Mouse (Mus musculus) stomach, postnatal 0 days (tissue): ENCODE data around the gene Noxred1. TPM values are rescaled to one million over a fixed set of nuclear protein-coding genes. Genes with fewer than 3 reads are reported as not detected.

Experiments used
- ATAC-seq: fragments of 200-750 bp; cut with Nextera tagmentation; 2 replicates; pipeline ENCODE4 v1.8.0; 2017; ENCODE audit not compliant: low FRiP score, low TSS enrichment
- DNase-seq: peaks from one replicate; pipeline ENCODE4 v3.0.0-alpha.2; 2016; ENCODE audit warnings: low spot score
- H3K27ac ChIP-seq: fragments of 300-500 bp; sonication (generic); replicated peaks from 2 replicates; pipeline ENCODE4 v1.5.1; 2014; ENCODE audit warnings: mild to moderate bottlenecking, control low read depth
- H3K27me3 ChIP-seq: fragments of 300-500 bp; sonication (generic); 2 replicates; pipeline ENCODE4 v1.6.1; 2014; ENCODE audit warnings: low read length; ENCODE audit not compliant: control insufficient read depth, insufficient read depth
- H3K36me3 ChIP-seq: fragments of 300-500 bp; sonication (generic); 2 replicates; pipeline ENCODE4 v1.6.1; 2014; ENCODE audit warnings: low read length, mixed read lengths; ENCODE audit not compliant: control insufficient read depth, insufficient read depth
- H3K4me1 ChIP-seq: fragments of 300-500 bp; sonication (generic); replicated peaks from 2 replicates; pipeline ENCODE4 v1.6.1; 2014; ENCODE audit warnings: antibody characterized with exemption; ENCODE audit not compliant: control insufficient read depth, insufficient read depth
- H3K4me2 ChIP-seq: fragments of 300-500 bp; sonication (generic); replicated peaks from 2 replicates; pipeline ENCODE4 v1.6.1; 2014; ENCODE audit warnings: low read depth, mild to moderate bottlenecking, control low read depth, moderate library complexity
- H3K4me3 ChIP-seq: fragments of 300-500 bp; sonication (generic); 2 replicates; pipeline ENCODE4 v1.5.1; 2014; ENCODE audit warnings: low read depth, low read length, control low read depth
- H3K9ac ChIP-seq: fragments of 300-500 bp; sonication (generic); 2 replicates; pipeline ENCODE4 v1.6.1; 2014; ENCODE audit warnings: mild to moderate bottlenecking, low read length, control low read depth, mixed read lengths
- H3K9me3 ChIP-seq: fragments of 300-500 bp; sonication (generic); 2 replicates; pipeline ENCODE4 v1.6.1; 2016; ENCODE audit warnings: low read length; ENCODE audit not compliant: control insufficient read depth
- CTCF ChIP-seq: IDR thresholded peaks from 2 replicates; pipeline ENCODE4 v1.5.1; 2016; ENCODE audit warnings: antibody characterized with exemption, low read depth, mild to moderate bottlenecking, moderate library complexity
- EP300 ChIP-seq: optimal IDR thresholded peaks from 2 replicates; pipeline ENCODE3; 2016; ENCODE audit warnings: antibody characterized with exemption
- WGBS: fragments of 180-500 bp; shearing (Covaris S2); extraction: QIAGEN DNeasy Blood & Tissue Kit; methylation state at CpG from one replicate; pipeline ENCODE4 v1.1.7; 2014; 5-methylcytosine and 5-hydroxymethylcytosine counted together
- polyA plus RNA-seq: library from polyadenylated mRNA; unstranded; fragments of >200 nt; fragmentation: Nextera tagmentation; extraction: Ambion mirVana; gene quantifications from 2 replicates; pipeline ENCODE4 v1.2.1, GENCODE M21; 2015

Noxred1 gene
- polyA plus RNA-seq, 1 experiment from 2014 or later, result 0.11 TPM

- H3K9ac ChIP-seq, result no peak overlapping the region
- peaks cover 26% of the 10 kb centered on the region for H3K36me3 ChIP-seq
- no peaks in the 10 kb centered on the region for H3K9me3 ChIP-seq
- no peaks in the 10 kb centered on the region for H3K27me3 ChIP-seq
- H3K4me3 ChIP-seq, result no peak overlapping the region
- DNase-seq (no peak), ATAC-seq (no peak)
- no peak for TF ChIP-seq EP300
- no peak overlapping the region for H3K27ac ChIP-seq
- 95% methylated on average over 6 of the region's 6 CpGs for WGBS
- no peak overlapping the region for H3K4me2 ChIP-seq
- no peaks in the 10 kb centered on the region for H3K4me1 ChIP-seq
Observed at GRCm38 (mm10) chr12:87253878-87254277, 15.3 kb upstream of the Noxred1 start.

- WGBS, result 81% methylated on average over 6 of the region's 6 CpGs
- no peaks in the 10 kb centered on the region for H3K4me1 ChIP-seq
- no peak overlapping the region for H3K4me2 ChIP-seq
- no peaks in the 10 kb centered on the region for H3K27me3 ChIP-seq
- peaks cover 24% of the 10 kb centered on the region for H3K36me3 ChIP-seq
- ATAC-seq (no peak), DNase-seq (no peak)
- H3K9ac ChIP-seq, result no peak overlapping the region
- H3K27ac ChIP-seq, result no peak overlapping the region
- no peak overlapping the region for H3K4me3 ChIP-seq
- no peaks in the 10 kb centered on the region for H3K9me3 ChIP-seq
- no peak for TF ChIP-seq CTCF
- no peak for TF ChIP-seq EP300
Observed at GRCm38 (mm10) chr12:87250161-87250560, 11.6 kb upstream of the Noxred1 start.

- Histone ChIP-seq H3K27me3 (no peaks in the 10 kb centered on the region), H3K27ac (no peak overlapping the region), H3K36me3 (peaks cover 15% of the 10 kb centered on the region), H3K4me3 (no peak overlapping the region), H3K9ac (no peak overlapping the region), H3K4me2 (no peak overlapping the region), H3K4me1 (no peaks in the 10 kb centered on the region), H3K9me3 (no peaks in the 10 kb centered on the region)
- DNase-seq (no peak), ATAC-seq (no peak)
- 78% methylated on average over 5 of the region's 5 CpGs for WGBS
- TF ChIP-seq EP300 (no peak), CTCF (no peak)
Observed at GRCm38 (mm10) chr12:87236882-87237483, 1.5 kb downstream of the Noxred1 start.

GRCm38 (mm10) chr12:87230379-87230895 lies 8.1 kb downstream of the Noxred1 start:
- no peaks in the 10 kb centered on the region for H3K36me3 ChIP-seq
- no peak overlapping the region for H3K4me2 ChIP-seq
- ATAC-seq, result no peak
- no peaks in the 10 kb centered on the region for H3K4me1 ChIP-seq
- H3K9ac ChIP-seq, result no peak overlapping the region
- no peak for TF ChIP-seq EP300
- TF ChIP-seq CTCF, result no peak
- DNase-seq, result no peak
- H3K27ac ChIP-seq, result no peak overlapping the region
- H3K9me3 ChIP-seq, result no peaks in the 10 kb centered on the region
- H3K4me3 ChIP-seq, result no peak overlapping the region
- H3K27me3 ChIP-seq, result no peaks in the 10 kb centered on the region

- 90% methylated on average over 2 of the region's 2 CpGs for WGBS
- DNase-seq (no peak), ATAC-seq (no peak)
- H3K4me1 ChIP-seq, result no peaks in the 10 kb centered on the region
- H3K27ac ChIP-seq, result no peak overlapping the region
- H3K9ac ChIP-seq, result no peak overlapping the region
- H3K4me3 ChIP-seq, result no peak overlapping the region
- H3K4me2 ChIP-seq, result no peak overlapping the region
- TF ChIP-seq EP300 (no peak), CTCF (no peak)
- no peaks in the 10 kb centered on the region for H3K9me3 ChIP-seq
- H3K36me3 ChIP-seq, result no peaks in the 10 kb centered on the region
- H3K27me3 ChIP-seq, result no peaks in the 10 kb centered on the region
Observed at GRCm38 (mm10) chr12:87229633-87230032, 8.9 kb downstream of the Noxred1 start.

GRCm38 (mm10) chr12:87226801-87227200 lies 11.7 kb downstream of the Noxred1 start:
- Histone ChIP-seq H3K36me3 (no peaks in the 10 kb centered on the region), H3K9me3 (no peaks in the 10 kb centered on the region), H3K27me3 (no peaks in the 10 kb centered on the region), H3K4me2 (no peak overlapping the region), H3K4me3 (no peak overlapping the region), H3K27ac (no peak overlapping the region), H3K4me1 (no peaks in the 10 kb centered on the region), H3K9ac (no peak overlapping the region)
- 66% methylated on average over 7 of the region's 7 CpGs for WGBS
- no peak for TF ChIP-seq EP300
- 0 out of 2 replicates have a peak, but pooled peaks have one; percentile 6 for TF ChIP-seq CTCF
- DNase-seq (no peak), ATAC-seq (no peak)
